Mouse (Mus musculus) ES-E14 (cell line): ENCODE results near the gene Wnt10b. TPM values are rescaled to one million over a fixed set of nuclear protein-coding genes. Genes with fewer than 3 reads are reported as not detected.
"Not testable (repeated sequence)": the region's sequence is repeated elsewhere in the genome, so short reads cannot be mapped to it uniquely, and the experiment has no call there.

Experiments
- DNase-seq: peaks from one replicate; pipeline ENCODE4 v3.0.0-alpha.2; 2013; ENCODE audit warnings: low read depth, low spot score
- H3K27ac ChIP-seq: 2 replicates; pipeline ENCODE4 v1.5.1; 2012; ENCODE audit warnings: low read depth, mild to moderate bottlenecking, low read length, moderate library complexity, mixed read lengths; ENCODE audit not compliant: poor library complexity, insufficient read depth, severe bottlenecking
- H3K36me3 ChIP-seq: 2 replicates; pipeline ENCODE4 v1.6.1; 2012; ENCODE audit warnings: mild to moderate bottlenecking, low read length, moderate library complexity, mixed read lengths; ENCODE audit not compliant: control insufficient read depth, poor library complexity, insufficient read depth, severe bottlenecking
- H3K4me1 ChIP-seq, 2 experiments: fragments of 150-350 bp in 1 of 2; sonication (generic) in 1 of 2; 2 replicates each; pipeline ENCODE4 v1.6.1; 2012; ENCODE audit warnings: low read length in 2 of 2, mild to moderate bottlenecking in 1 of 2, mixed read lengths in 1 of 2; ENCODE audit not compliant: control insufficient read depth in 2 of 2, insufficient read depth in 2 of 2, poor library complexity in 1 of 2
- H3K4me3 ChIP-seq, 2 experiments: fragments of 150-350 bp in 1 of 2; sonication (generic) in 1 of 2; 2 replicates each; pipeline ENCODE4 v1.5.1; 2012; ENCODE audit warnings: low read length in 2 of 2, low read depth in 1 of 2, mild to moderate bottlenecking in 1 of 2, mixed read lengths in 1 of 2; ENCODE audit not compliant: insufficient read depth in 1 of 2, poor library complexity in 1 of 2, severe bottlenecking in 1 of 2
- H3K9ac ChIP-seq: 2 replicates; pipeline ENCODE4 v1.6.1; 2012; ENCODE audit warnings: low read depth, mild to moderate bottlenecking, low read length, mixed read lengths; ENCODE audit not compliant: poor library complexity, insufficient read depth, severe bottlenecking
- H3K9me3 ChIP-seq: fragments of 150-350 bp; sonication (generic); 2 replicates; pipeline ENCODE4 v1.6.1; 2012; ENCODE audit warnings: low read depth, mild to moderate bottlenecking, low read length; ENCODE audit not compliant: control insufficient read depth, insufficient read depth
- CHD2 ChIP-seq: IDR thresholded peaks from 2 replicates; pipeline ENCODE4 v1.6.1; 2014; ENCODE audit warnings: mild to moderate bottlenecking, low read depth, low read length, inconsistent platforms
- HCFC1 ChIP-seq: IDR thresholded peaks from 2 replicates; pipeline ENCODE4 v1.6.1; 2012; ENCODE audit warnings: low read length, inconsistent platforms, borderline replicate concordance; ENCODE audit not compliant: insufficient read depth
- MAFK ChIP-seq: IDR thresholded peaks from 2 replicates; pipeline ENCODE4 v1.6.1; 2014; ENCODE audit warnings: mild to moderate bottlenecking, low read depth, low read length, inconsistent platforms; ENCODE audit not compliant: insufficient read depth
- ZC3H11A ChIP-seq: IDR thresholded peaks from 2 replicates; pipeline ENCODE4 v1.6.1; 2012; ENCODE audit warnings: low read depth, mild to moderate bottlenecking, inconsistent platforms, low read length, borderline replicate concordance
- ZNF384 ChIP-seq: IDR thresholded peaks from 2 replicates; pipeline ENCODE4 v1.6.1; 2012; ENCODE audit warnings: low read depth, low read length, inconsistent platforms
- in situ Hi-C, 2 experiments: fragments of 600-800 bp; cut with MboI; formaldehyde crosslinking; loops; one replicate each; pipeline ENCODE4 v1.15.1; 2025; ENCODE audit warnings: low sequenced_read_pairs in 2 of 2, inconsistent platforms in 1 of 2; ENCODE audit not compliant: unreplicated experiment in 2 of 2
- total RNA-seq: library from RNA; depleted of rRNA; stranded (reverse); fragments of 300-350 nt; gene quantifications from 2 replicates; pipeline ENCODE4 v1.2.3, GENCODE M21; 2012

Wnt10b gene
- total RNA-seq, 1 experiment: 1.3 TPM

DNA sequence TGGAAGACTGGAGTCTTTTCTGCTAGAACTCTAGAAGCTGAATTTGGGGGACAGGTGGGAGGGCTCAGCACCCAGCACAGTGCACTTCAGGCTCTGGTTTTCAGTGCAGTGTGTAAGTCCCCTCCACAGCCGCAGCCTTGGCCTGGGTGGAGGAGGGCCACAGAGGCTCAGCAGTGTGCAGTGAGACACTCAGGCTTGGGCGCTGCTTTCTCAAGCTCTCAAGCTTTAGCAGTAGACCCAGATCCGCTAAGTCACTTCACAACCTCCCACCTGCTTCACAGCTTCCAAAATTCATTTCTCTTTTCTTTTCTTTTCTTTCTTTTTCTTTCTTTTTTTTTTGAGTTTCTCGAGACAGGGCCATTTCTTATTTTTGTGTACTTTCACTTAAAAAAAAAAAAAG is 43.0 kb upstream of the Wnt10b start:
- no peak for DNase-seq
- no peak for TF ChIP-seq ZNF384
- TF ChIP-seq HCFC1: no peak
- TF ChIP-seq CHD2: no peak
- TF ChIP-seq MAFK: no peak
- TF ChIP-seq ZC3H11A: no peak
- in situ Hi-C loops: no loop called here
- H3K9ac ChIP-seq: peak overlapping the region; percentile 51; the same call in 1 of the 2 replicates
- peaks cover 2 to 4% of the 10 kb centered on the region in 2 experiments; a peak in 2 of 4 replicates for H3K4me1 ChIP-seq
- no peak overlapping the region for H3K4me3 ChIP-seq
- peaks cover 2% of the 10 kb centered on the region; the same call in 1 of the 2 replicates for H3K36me3 ChIP-seq
- no peak overlapping the region for H3K27ac ChIP-seq
- no peaks in the 10 kb centered on the region for H3K9me3 ChIP-seq

DNA sequence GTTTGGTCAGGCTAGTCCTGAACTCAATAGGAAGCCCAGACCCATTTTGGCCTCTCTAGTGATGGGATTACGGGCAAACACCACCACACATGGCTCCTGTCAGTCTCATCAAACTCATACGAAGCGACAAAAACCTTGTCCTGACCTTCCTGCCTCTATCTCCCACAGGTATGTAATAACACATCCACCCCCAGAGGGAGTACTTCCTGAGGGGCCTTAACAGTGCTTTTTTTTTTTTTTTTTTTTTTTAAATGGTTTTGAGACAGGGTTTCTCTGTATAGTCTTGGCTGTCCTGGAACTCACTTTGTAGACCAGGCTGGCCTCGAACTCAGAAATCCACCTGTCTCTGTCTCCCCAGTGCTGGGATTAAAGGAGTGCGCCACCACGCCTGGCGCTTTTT is 40.2 kb upstream of the Wnt10b start:
- Histone ChIP-seq H3K36me3 (peaks cover 16% of the 10 kb centered on the region), H3K27ac (no peak overlapping the region), H3K4me1 (peaks cover 2 to 10% of the 10 kb centered on the region in 2 experiments; a peak in 3 of 4 replicates), H3K9me3 (no peaks in the 10 kb centered on the region), H3K4me3 (no peak overlapping the region), H3K9ac (no peak overlapping the region)
- no peak for DNase-seq
- in situ Hi-C loops: no loop called here
- TF ChIP-seq ZC3H11A (no peak), HCFC1 (no peak), ZNF384 (peak; percentile 95)

DNA sequence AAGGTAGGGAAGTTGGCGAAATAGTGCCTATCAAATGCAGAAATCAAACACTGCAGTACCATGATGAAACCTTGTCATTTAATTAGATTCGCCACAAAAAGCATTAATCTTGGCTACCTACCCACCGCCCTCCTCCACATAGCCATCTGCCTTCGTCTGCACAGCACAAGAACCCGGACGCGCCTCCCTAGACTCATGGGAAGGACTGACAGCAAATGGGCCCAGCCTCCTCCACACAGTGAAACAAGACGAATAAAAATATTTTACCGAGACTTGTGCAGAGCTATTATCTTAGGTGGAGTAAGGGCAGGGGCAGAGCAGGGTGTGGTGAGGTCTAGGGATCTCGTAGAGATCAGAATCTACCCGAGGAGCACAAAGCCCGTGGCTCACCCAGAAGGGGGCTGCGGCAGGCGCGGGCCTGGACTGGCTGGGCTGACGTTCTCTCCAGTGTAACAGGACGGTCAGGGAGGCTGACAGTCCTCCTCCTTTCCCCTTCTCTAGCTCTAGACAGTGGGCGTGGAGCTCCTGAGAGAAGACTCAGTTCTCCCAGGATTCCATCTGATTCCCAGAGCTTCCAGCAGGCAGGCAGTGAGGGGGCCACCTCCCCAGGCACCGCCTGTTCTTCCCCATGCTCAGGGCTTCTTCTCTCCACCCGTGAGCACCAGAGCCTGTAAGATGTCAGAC is 34.9 kb upstream of the Wnt10b start:
- Histone ChIP-seq H3K27ac (no peak overlapping the region), H3K36me3 (peaks cover 19% of the 10 kb centered on the region), H3K4me3 (no peak overlapping the region), H3K9ac (no peak overlapping the region), H3K4me1 (peaks cover 0 to 9% of the 10 kb centered on the region in 2 experiments; a peak in 2 of 4 replicates), H3K9me3 (no peaks in the 10 kb centered on the region)
- no peak for DNase-seq
- TF ChIP-seq ZNF384 (no peak), CHD2 (no peak), MAFK (no peak), HCFC1 (no peak), ZC3H11A (no peak)
- in situ Hi-C loops: no loop called here

DNA sequence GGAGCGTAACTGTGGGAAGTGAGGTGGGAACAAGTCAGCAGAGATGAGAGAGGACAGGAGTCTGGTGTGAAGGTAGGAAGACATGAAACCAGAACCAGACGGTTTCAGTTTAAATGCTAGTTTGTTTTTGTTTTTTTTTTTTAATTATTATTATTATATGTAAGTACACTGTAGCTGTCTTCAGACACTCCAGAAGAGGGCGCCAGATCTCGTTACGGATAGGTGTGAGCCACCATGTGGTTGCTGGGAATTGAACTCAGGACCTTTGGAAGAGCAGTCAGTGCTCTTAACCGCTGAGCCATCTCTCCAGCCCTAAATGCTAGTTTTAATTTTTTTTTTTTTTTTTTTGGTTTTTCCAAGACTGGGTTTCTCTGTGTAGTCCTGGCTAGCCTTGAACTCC is 32.3 kb upstream of the Wnt10b start:
- DNase-seq, H3K9me3 ChIP-seq, in situ Hi-C loops, H3K27ac ChIP-seq, H3K4me3 ChIP-seq, H3K9ac ChIP-seq: not testable (repeated sequence)
- peaks cover 13% of the 10 kb centered on the region; the same call in 1 of the 2 replicates for H3K36me3 ChIP-seq
- peaks cover 0 to 18% of the 10 kb centered on the region in 2 experiments; a peak in 2 of 4 replicates for H3K4me1 ChIP-seq

DNA sequence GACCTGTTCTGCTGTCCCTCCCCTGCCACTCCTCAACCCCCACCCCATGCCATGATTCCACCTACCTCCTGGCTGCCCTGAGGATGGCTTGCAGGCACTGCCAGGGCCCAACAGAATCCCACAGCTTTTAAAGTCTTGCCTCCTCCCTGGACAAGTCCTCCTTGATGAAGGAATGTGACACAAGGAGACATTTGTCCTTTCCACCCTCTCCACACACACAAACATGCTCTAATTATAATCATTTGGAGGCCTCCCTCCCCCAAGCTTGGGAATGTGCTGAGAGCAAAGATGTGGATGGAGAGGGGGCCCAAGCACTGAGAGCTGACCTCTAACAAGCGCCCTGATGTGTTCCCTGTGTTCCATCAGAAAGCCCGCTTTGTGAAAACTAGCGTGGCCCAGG is 31.4 kb upstream of the Wnt10b start, which contains the start of gene Ddn:
TSS of gene Ddn (minus strand) at position 101 of the 400 bp plus-strand sequence.
- Histone ChIP-seq H3K4me3 (no peak within 1 kb of the TSS), H3K4me1 (peaks cover 0 to 18% of the 10 kb centered on the region in 2 experiments; a peak in 2 of 4 replicates), H3K9ac (no peak within 1 kb of the TSS), H3K27ac (no peak within 1 kb of the TSS), H3K36me3 (peaks cover 9% of the 10 kb centered on the region; the same call in 1 of the 2 replicates), H3K9me3 (no peaks in the 10 kb centered on the region)
- TF ChIP-seq ZNF384 (no peak), CHD2 (no peak), MAFK (no peak), ZC3H11A (no peak), HCFC1 (no peak)
- DNase-seq: no peak
- in situ Hi-C loops: no loop called here
